Mouse (Mus musculus): ENCODE measurements around the gene Nin.

DNA sequence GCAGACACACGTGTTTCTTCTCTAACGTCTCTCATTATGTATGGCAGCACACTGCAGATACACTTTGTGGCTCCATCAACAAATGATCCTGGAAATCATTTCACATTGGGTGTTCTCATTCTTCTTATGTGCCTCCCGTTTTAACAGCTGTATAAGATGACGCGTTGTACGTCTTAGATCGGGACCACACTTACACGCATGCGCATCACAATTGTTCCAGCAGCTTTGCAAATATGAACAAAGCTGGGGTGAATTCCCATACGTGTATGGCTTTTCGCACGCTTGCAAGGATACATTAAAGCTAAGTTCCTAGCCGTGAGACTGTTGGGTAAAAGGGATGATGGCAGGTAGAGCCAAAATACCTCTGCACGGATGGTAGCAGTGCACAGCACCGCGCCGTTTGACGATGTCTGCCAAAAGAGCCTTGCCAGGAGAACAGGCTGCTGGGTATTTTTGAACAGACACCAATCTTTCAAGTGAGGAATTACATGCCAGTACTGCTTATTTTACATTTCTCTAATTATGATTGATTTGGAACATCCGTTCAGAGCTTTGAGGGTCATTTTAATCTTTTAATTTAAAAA lies 76.7 kb downstream of the Nin start:
- TF ChIP-seq CTCF (IDR thresholded peaks at IDR 0.05; ENCODE audit: control insufficient read depth, insufficient read depth, insufficient replicate concordance, low read depth, low read length) (no peak), POLR2A (IDR thresholded peaks at IDR 0.05; ENCODE audit: control insufficient read depth, low read depth, low read length) (no peak)
